Mouse (Mus musculus) olfactory bulb, adult 2 months (tissue): ENCODE measurements around the gene Lsm2.

Experiments
- CTCF ChIP-seq: fragments of 200-500 bp; IDR thresholded peaks from 2 replicates; pipeline ENCODE4 v1.5.1; 2012; ENCODE audit warnings: low read depth, mild to moderate bottlenecking, low read length, moderate library complexity; ENCODE audit not compliant: insufficient read depth
- POLR2A ChIP-seq: fragments of 200-500 bp; IDR thresholded peaks from 2 replicates; pipeline ENCODE4 v1.6.1; 2012; ENCODE audit warnings: mild to moderate bottlenecking, low read depth, low read length, moderate library complexity; ENCODE audit not compliant: insufficient read depth

GRCm38 (mm10) chr17:35029691-35030532, 48.2 kb downstream of the Lsm2 start:
- TF ChIP-seq CTCF (no peak), POLR2A (no peak)
